Mouse (Mus musculus): ENCODE data around the gene Smim4.

- TF ChIP-seq CTCF (IDR thresholded peaks at IDR 0.05; ENCODE audit: borderline replicate concordance, insufficient read depth, low read length) = no peak
- TF ChIP-seq POLR2A (IDR thresholded peaks at IDR 0.05; ENCODE audit: low read depth, low read length) = no peak
Measured at GRCm38 (mm10) chr14:31140141-31140540, 11.4 kb upstream of the Smim4 start.
